Mouse (Mus musculus) heart, embryonic 13.5 days (tissue): ENCODE data around the gene Cxcr4. TPM values are rescaled to one million over a fixed set of nuclear protein-coding genes. Genes with fewer than 3 reads are reported as not detected.

Source experiments
- ATAC-seq: fragments of 200-750 bp; cut with Nextera tagmentation; 2 replicates; pipeline ENCODE4 v1.8.0; 2017; ENCODE audit warnings: moderate TSS enrichment; ENCODE audit not compliant: insufficient number of reproducible peaks, low FRiP score, low TSS enrichment; ENCODE audit errors: extremely low read depth
- H3K27ac ChIP-seq: fragments of 300-500 bp; sonication (generic); replicated peaks from 2 replicates; pipeline ENCODE4 v1.5.1; 2015; ENCODE audit warnings: moderate library complexity, mild to moderate bottlenecking, inconsistent platforms
- H3K27me3 ChIP-seq: fragments of 300-500 bp; sonication (generic); replicated peaks from 2 replicates; pipeline ENCODE4 v1.6.1; 2015; ENCODE audit warnings: mild to moderate bottlenecking, inconsistent platforms
- H3K36me3 ChIP-seq: fragments of 300-500 bp; sonication (generic); 2 replicates; pipeline ENCODE4 v1.6.1; 2015; ENCODE audit warnings: mild to moderate bottlenecking, inconsistent platforms
- H3K4me1 ChIP-seq: fragments of 300-500 bp; sonication (generic); 2 replicates; pipeline ENCODE4 v1.6.1; 2015; ENCODE audit warnings: inconsistent platforms
- H3K4me2 ChIP-seq: fragments of 300-500 bp; sonication (generic); 2 replicates; pipeline ENCODE4 v1.6.1; 2015; ENCODE audit warnings: inconsistent platforms, mild to moderate bottlenecking, moderate library complexity
- H3K4me3 ChIP-seq: fragments of 300-500 bp; sonication (generic); 2 replicates; pipeline ENCODE4 v1.5.1; 2015; ENCODE audit warnings: moderate library complexity, mild to moderate bottlenecking, inconsistent platforms
- H3K9ac ChIP-seq: fragments of 300-500 bp; sonication (generic); 2 replicates; pipeline ENCODE4 v1.6.1; 2015; ENCODE audit warnings: inconsistent platforms, mild to moderate bottlenecking, moderate library complexity
- H3K9me3 ChIP-seq: fragments of 300-500 bp; sonication (generic); 2 replicates; pipeline ENCODE4 v1.6.1; 2016; ENCODE audit warnings: inconsistent platforms
- WGBS: fragments of 180-500 bp; shearing (Covaris S2); methylation state at CpG from one replicate; pipeline ENCODE4 v1.1.7; 2015; ENCODE audit warnings: mixed read lengths; 5-methylcytosine and 5-hydroxymethylcytosine counted together
- polyA plus RNA-seq: library from polyadenylated mRNA; unstranded; fragments of >200 nt; fragmentation: Nextera tagmentation; extraction: Ambion mirVana; gene quantifications from 2 replicates; pipeline ENCODE4 v1.2.1, GENCODE M21; 2015

Gene Cxcr4
- polyA plus RNA-seq, 1 experiment from 2014 or later: 1.3 TPM

DNA sequence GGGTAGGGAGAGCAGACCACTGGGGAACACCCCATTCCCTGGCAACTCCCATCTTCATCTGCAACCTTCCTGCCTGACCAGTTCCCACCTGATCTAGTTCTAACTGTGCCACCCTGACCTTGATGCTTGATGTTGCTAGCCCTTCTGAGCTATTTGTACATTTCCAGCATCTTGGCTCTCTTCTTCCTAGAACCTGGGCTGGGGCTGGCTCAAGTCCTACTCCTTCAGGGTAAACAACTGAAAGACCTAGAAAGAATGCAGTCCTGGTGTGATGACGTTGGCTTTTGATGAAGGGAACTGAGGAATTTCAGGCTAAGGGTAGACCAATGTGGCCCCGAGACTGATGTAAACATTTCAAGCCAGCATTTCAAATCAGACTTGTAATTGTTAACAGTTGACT, 24.5 kb upstream of the Cxcr4 start:
- ATAC-seq: no peak
- 54% methylated on average over 2 of the region's 2 CpGs for WGBS
- H3K4me3 ChIP-seq: no peak overlapping the region
- H3K27me3 ChIP-seq: no peaks in the 10 kb centered on the region; the same call in 1 of the 2 replicates
- no peaks in the 10 kb centered on the region for H3K36me3 ChIP-seq
- peaks cover 10% of the 10 kb centered on the region for H3K4me1 ChIP-seq
- H3K27ac ChIP-seq: no peak overlapping the region
- H3K9ac ChIP-seq: no peak overlapping the region
- no peaks in the 10 kb centered on the region for H3K9me3 ChIP-seq
- H3K4me2 ChIP-seq: no peak overlapping the region

DNA sequence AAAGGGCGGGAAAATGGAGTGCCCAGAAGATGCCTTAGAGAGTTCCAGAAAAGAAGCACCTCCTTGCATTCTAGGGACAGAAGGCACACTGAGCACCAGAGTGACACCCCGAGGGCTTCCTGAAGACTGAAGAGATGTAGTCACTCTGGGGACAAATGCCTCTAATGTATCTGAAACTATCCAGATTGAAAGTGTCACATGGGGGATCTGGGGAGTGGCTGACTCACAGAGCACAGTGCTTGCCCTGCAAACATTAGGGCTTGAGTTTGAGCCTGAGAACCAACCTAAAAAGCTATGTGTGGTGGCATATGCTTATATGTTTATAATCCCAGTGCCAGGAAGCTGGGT, 23.3 kb upstream of the Cxcr4 start:
- Histone ChIP-seq H3K4me1 (peaks cover 10% of the 10 kb centered on the region), H3K9ac (no peak overlapping the region), H3K27me3 (no peaks in the 10 kb centered on the region; the same call in 1 of the 2 replicates), H3K4me3 (no peak overlapping the region), H3K36me3 (no peaks in the 10 kb centered on the region), H3K9me3 (no peaks in the 10 kb centered on the region), H3K27ac (no peak overlapping the region), H3K4me2 (no peak overlapping the region)
- ATAC-seq: no peak
- 69% methylated on average over 2 of the region's 2 CpGs for WGBS

DNA sequence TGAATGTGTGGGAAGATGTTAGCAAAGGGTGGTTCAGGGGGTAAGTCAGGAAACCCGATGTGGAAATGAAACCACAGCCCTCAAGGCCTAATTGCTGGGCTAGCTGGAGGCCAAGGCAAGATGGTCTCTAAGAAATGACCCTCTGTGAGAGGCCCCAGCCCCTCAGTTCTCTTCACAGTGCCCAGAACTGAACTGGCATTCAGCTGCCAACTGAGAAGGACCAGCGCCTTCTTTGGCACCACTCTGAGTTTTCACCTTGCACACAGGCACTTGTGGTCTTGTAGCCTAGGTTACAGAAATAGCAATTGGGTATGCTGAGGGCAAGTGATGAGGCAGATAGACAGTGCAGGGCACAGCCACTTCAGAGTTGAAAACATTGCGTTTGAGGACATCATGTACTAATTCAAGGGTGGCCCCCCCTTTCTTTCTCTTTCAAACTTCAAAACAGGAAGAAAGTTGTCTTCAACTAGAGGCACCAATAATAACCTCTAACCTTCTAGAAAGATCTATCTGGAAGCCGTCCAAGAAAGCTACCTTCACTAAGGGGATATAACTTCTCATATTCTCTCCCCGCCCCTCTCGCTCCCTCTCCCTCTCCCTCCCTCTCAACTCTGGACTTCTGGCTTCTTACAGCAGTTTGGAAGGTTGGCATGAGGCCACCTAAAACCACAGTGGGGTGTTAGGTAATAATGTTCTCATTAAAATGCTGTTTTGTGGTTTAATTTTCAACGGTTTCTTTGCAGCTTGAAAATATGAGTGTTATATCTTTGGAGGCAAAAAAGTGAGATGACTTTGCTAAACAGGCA, 22.8 kb upstream of the Cxcr4 start:
- Histone ChIP-seq H3K9ac (no peak overlapping the region), H3K27me3 (no peaks in the 10 kb centered on the region; the same call in 1 of the 2 replicates), H3K27ac (no peak overlapping the region), H3K9me3 (no peaks in the 10 kb centered on the region), H3K36me3 (no peaks in the 10 kb centered on the region), H3K4me3 (no peak overlapping the region), H3K4me2 (no peak overlapping the region), H3K4me1 (peaks cover 10% of the 10 kb centered on the region)
- WGBS: 71% methylated on average over 7 of the region's 7 CpGs
- ATAC-seq: no peak

DNA sequence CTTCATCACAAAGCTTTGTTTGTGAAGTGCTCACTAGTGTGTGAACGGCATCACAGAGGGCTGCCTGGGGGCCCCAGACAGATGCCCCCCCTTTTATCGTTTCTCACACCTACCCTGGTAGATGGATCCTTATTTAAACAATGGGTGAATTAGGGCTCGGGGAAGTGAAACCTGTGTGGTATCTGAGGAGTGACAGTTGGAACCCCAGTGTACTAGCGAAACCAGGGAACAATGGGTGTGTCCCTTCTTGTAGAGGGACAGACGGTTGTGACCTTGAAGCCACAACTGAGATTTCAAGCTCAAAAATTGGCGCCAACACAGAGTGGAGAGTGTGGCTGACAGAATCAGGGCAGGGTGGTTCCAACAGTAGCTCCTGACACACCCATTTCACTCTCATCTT, 16.0 kb upstream of the Cxcr4 start:
- no peak overlapping the region for H3K4me3 ChIP-seq
- ATAC-seq: no peak
- no peak overlapping the region for H3K27ac ChIP-seq
- peaks cover 3% of the 10 kb centered on the region; the same call in 1 of the 2 replicates for H3K27me3 ChIP-seq
- H3K9ac ChIP-seq: no peak overlapping the region
- H3K4me1 ChIP-seq: 0 out of 2 replicates have a peak, but pooled peaks cover 4% of the 10 kb centered on the region
- H3K4me2 ChIP-seq: no peak overlapping the region
- WGBS: 53% methylated on average over 6 of the region's 6 CpGs
- H3K36me3 ChIP-seq: no peaks in the 10 kb centered on the region
- H3K9me3 ChIP-seq: no peaks in the 10 kb centered on the region

DNA sequence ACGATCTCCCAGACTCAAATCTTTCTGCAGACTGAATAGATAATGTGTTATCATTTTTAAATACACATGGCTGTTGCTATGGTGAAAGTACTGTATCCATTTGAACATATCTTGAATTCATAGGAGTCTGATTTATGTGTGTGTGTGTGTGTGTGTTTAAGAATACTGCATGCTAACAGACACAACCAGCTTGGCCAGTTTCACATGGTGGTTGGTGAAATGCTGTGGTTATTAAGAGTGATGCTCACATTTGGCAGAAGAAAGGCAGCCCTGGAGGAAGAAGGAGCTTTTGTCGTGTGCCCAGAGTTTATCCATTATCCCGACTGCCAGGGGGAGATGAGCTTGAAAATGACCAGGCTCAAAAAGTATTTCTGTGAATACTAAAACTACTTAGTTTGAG, 15.3 kb upstream of the Cxcr4 start:
- WGBS: 60% methylated on average over 3 of the region's 3 CpGs
- no peak for ATAC-seq
- no peak overlapping the region for H3K27ac ChIP-seq

DNA sequence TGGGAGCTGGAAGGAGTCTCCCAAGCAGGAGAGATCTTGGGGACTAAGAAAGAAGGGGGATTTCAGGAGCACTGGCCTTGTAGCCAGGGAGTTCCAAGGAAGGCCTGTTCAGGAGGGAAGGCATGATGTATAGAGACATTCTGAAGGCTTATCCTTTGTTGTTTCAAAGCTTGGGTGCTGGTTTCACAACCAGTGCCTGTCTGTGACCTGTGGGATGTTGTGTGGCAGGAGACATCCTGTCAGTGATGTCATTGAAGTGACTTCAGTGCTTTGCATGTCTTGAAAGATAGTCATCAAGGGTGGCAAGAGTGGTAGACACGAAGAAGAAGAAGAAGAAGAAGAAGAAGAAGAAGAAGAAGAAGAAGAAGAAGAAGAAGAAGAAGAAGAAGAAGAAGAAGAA, 13.7 kb upstream of the Cxcr4 start:
- Histone ChIP-seq H3K9me3 (no peaks in the 10 kb centered on the region), H3K4me1 (no peaks in the 10 kb centered on the region), H3K4me2 (no peak overlapping the region), H3K27ac (no peak overlapping the region), H3K27me3 (peaks cover 3% of the 10 kb centered on the region; the same call in 1 of the 2 replicates), H3K36me3 (no peaks in the 10 kb centered on the region), H3K4me3 (no peak overlapping the region), H3K9ac (no peak overlapping the region)
- 59% methylated on average over 1 of the region's 1 CpGs for WGBS
- ATAC-seq: no peak

More for the DNA sequence above, 15.3 kb upstream of the Cxcr4 start:
- Histone ChIP-seq H3K27me3 (peaks cover 3% of the 10 kb centered on the region; the same call in 1 of the 2 replicates), H3K9me3 (no peaks in the 10 kb centered on the region), H3K4me3 (no peak overlapping the region), H3K4me2 (no peak overlapping the region), H3K36me3 (no peaks in the 10 kb centered on the region), H3K4me1 (no peaks in the 10 kb centered on the region), H3K9ac (no peak overlapping the region)

DNA sequence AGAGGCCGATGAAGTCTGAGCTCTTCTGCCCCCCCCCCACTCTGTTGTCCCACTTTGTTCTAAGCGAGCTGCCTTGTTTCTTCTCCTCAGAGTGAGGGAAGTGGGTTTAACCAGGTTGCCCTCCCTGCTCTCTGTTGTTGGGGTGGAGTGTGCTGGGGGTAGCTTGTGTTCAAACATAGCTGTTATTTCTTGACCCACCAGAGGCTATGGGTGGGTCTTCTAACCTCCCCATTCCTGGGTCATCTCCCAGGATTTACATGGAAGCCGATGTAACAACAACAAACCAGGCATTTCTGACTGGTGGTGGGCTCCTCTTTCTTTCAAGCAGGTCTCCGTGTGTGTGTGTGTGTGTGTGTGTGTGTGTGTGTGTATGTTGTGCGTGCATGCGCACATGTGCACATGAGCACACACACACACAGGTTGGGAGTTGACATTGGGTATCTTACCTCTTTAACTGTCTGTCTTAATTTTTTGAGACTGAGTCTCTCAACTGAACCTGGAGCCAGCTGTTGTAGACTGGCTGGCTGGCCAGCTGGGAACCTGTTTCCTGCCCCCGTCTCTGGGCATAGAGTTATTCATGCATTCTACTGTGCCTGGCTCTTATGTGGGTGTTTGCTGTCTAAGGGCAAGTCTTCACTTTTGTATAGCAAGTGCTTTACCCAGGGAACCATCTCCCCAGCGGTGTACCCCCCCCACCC, 10.7 kb upstream of the Cxcr4 start:
- Histone ChIP-seq H3K36me3 (no peaks in the 10 kb centered on the region), H3K27me3 (peaks cover 3% of the 10 kb centered on the region; the same call in 1 of the 2 replicates), H3K4me2 (no peak overlapping the region), H3K4me3 (no peak overlapping the region), H3K9ac (no peak overlapping the region), H3K27ac (no peak overlapping the region), H3K4me1 (no peaks in the 10 kb centered on the region), H3K9me3 (no peaks in the 10 kb centered on the region)
- 78% methylated on average over 8 of the region's 8 CpGs for WGBS
- ATAC-seq: no peak

DNA sequence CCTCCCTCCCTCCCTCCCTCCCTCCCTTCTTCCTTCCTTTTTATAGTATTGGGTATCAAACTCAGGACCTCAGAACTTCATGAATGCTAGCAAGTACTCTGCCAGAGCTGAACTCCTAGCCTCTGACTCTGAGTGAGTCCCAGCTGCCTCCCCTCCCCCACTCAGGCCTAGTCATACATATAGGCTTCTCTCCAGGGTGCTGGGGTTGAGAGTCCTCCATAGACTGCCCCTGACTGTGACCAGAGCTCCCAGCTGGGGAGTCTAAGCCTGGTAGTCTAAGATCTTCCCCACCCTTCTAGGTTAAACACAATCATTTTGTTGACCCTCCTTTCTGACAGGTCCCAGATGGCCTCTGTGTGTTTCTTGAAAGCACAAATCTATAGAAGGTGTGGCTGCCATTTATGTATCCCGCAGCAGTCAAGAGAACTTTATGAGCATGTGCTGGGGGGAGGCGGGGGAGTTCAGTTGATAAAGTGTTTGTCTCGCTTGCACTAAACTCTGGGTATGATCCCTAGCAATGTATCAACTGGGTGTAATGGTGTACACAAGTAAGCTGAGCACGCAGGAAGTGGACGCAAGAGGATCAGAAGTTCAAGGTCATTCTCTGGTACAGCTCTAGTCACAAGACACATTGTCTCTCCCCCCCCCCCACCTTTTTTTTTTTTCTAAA, 10.1 kb upstream of the Cxcr4 start:
- H3K27me3 ChIP-seq: peaks cover 7% of the 10 kb centered on the region; the same call in 1 of the 2 replicates
- no peak overlapping the region for H3K4me3 ChIP-seq
- no peaks in the 10 kb centered on the region for H3K4me1 ChIP-seq
- H3K36me3 ChIP-seq: no peaks in the 10 kb centered on the region
- no peak overlapping the region for H3K9ac ChIP-seq
- H3K27ac ChIP-seq: no peak overlapping the region
- no peak overlapping the region for H3K4me2 ChIP-seq
- H3K9me3 ChIP-seq: no peaks in the 10 kb centered on the region
- 71% methylated on average over 5 of the region's 5 CpGs for WGBS
- ATAC-seq: no peak

DNA sequence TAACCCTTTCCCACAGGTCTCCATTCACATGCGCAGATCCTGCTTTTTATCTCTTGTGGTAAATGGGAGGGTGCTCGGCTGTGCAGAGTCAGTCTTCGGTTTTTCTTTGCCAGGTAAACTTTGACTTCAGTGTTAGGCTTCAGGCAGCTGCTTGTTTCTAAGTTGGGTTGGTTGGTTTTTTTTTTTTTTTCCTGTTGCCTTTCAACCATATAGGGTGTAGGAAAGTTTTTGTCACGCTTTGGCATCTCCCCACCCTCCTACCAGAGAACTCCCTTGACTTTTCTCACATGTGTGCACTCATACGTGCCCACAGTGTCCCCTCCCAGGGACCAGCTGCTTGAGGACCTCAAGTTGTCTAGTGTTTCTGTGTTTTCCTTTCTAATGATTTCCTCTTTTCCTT, 9.2 kb upstream of the Cxcr4 start:
- Histone ChIP-seq H3K27ac (no peak overlapping the region), H3K4me1 (no peaks in the 10 kb centered on the region), H3K9ac (no peak overlapping the region), H3K36me3 (no peaks in the 10 kb centered on the region), H3K27me3 (peaks cover 11% of the 10 kb centered on the region; the same call in 1 of the 2 replicates), H3K4me3 (no peak overlapping the region), H3K9me3 (no peaks in the 10 kb centered on the region), H3K4me2 (no peak overlapping the region)
- ATAC-seq: no peak
- WGBS: 68% methylated on average over 5 of the region's 5 CpGs

DNA sequence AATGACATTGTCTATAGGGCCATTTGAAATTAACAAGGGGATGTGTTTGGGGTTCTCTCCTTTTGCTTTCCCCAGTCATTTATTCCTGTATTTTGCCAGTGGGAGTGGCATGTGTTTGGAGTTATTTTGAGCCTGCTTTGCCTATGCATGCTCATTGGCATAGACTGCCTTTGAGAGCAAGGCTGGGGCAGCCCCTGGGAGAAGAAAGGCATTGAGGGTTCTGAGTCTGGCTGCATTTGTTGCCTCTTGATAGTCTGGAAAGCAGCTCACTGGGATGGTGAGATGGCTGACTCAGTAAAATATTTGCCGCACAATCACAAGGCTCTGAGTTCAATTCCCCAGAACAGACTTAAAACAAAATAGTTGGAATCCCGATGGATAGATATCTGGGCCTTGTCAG, 8.5 kb upstream of the Cxcr4 start:
- Histone ChIP-seq H3K9ac (no peak overlapping the region), H3K4me3 (no peak overlapping the region), H3K4me2 (no peak overlapping the region), H3K27ac (no peak overlapping the region), H3K27me3 (peaks cover 17% of the 10 kb centered on the region), H3K36me3 (no peaks in the 10 kb centered on the region), H3K9me3 (no peaks in the 10 kb centered on the region), H3K4me1 (peaks cover 3% of the 10 kb centered on the region)
- 76% methylated on average over 2 of the region's 2 CpGs for WGBS
- ATAC-seq: no peak

DNA sequence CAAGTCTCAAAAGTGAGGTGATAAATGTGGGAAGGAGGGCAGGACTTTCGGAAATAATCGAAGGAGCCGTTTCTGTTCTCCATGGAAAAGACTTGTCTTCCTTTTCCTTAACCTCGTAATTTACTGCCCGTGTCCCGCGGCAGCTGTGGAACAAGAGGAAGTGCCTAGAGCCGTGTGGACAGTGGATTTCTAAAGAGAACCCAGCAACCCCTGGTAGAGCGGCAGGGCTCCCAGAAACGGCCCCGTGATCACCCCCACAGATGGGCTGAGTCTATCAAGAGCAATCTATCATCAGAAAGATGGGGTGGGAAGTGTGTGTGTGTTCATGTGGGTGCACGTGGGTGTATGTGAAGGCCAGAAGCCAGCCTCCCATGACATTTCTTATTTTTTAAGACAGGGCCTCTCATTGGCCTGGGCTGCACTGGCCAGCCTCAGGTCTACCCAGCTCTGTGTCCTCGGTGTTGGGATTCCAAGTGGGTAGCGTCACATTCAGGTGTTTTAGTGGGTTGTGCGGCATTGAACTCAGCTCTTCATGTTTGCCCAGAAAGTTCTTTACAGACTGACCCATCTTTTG, 5.2 kb upstream of the Cxcr4 start:
- Histone ChIP-seq H3K27me3 (peaks cover 44% of the 10 kb centered on the region), H3K4me2 (no peak overlapping the region), H3K4me3 (no peak overlapping the region), H3K4me1 (peaks cover 32% of the 10 kb centered on the region), H3K36me3 (no peaks in the 10 kb centered on the region), H3K9ac (no peak overlapping the region), H3K9me3 (no peaks in the 10 kb centered on the region), H3K27ac (no peak overlapping the region)
- 76% methylated on average over 15 of the region's 15 CpGs for WGBS
- no peak for ATAC-seq
